Mouse (Mus musculus) pancreas, adult 10 weeks (tissue): ENCODE data around the gene Ffar4. TPM values are rescaled to one million over a fixed set of nuclear protein-coding genes. Genes with fewer than 3 reads are reported as not detected.

Source experiments
- polyA plus RNA-seq: library from polyadenylated mRNA; stranded (reverse); fragments of 350-450 nt; fragmentation: Illumina TruSeq; extraction: RNeasy Lipid Tissue Mini Kit (QIAGEN cat#74804); gene quantifications from one replicate; pipeline ENCODE4 v1.2.3, GENCODE M21; 2015; ENCODE audit warnings: low read depth, low replicate concordance; ENCODE audit not compliant: insufficient read depth

Gene Ffar4
- polyA plus RNA-seq = 1.2 TPM

DNA sequence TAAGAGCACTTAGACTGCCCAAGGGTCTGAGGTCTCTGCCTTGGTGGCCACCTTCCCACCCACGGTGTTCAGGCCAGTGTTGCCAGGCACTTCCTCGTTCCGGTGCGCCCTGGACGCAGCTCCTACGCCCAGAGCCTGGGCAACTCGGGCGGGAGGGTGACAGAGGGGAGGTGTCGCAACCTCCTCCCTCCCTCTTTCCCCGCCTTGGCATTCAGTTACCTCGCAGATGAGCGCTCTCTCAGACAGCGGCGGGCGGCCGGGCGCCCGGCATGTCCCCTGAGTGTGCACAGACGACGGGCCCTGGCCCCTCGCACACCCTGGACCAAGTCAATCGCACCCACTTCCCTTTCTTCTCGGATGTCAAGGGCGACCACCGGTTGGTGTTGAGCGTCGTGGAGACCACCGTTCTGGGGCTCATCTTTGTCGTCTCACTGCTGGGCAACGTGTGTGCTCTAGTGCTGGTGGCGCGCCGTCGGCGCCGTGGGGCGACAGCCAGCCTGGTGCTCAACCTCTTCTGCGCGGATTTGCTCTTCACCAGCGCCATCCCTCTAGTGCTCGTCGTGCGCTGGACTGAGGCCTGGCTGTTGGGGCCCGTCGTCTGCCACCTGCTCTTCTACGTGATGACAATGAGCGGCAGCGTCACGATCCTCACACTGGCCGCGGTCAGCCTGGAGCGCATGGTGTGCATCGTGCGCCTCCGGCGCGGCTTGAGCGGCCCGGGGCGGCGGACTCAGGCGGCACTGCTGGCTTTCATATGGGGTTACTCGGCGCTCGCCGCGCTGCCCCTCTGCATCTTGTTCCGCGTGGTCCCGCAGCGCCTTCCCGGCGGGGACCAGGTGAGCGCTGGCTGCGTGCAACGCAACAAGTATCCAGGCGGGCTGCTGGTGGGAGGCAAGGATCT is at the start of gene Ffar4:
TSS of gene Ffar4 (plus strand) at position 214 of the 901 bp plus-strand sequence.

DNA sequence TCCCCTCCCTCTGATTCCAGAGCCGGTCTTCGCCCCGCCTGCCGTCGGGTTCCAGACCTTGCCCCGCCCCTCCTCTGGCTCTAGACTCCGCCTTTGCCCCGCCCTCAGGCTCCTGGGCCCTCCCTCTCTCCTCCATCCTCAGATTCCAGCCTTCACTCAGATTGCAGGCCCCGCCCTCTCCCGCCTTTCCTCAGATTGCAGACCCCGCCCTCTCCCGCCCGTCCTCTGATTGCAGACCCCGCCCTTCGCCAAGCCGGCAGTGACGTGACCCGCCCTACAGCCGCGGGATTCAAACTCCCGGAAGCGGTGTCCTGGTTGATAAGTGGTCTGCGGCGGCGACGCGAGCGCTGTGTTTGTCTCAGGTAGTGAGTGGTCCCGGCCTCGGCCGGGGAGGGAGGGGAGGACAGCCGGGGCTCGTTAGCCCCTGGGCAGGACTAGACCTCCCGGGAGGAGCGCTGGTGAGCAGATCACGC is 42.1 kb upstream of the Ffar4 start, which contains the start of gene Cep55:
TSS of gene Cep55 (plus strand) at position 292 of the 473 bp plus-strand sequence.

DNA sequence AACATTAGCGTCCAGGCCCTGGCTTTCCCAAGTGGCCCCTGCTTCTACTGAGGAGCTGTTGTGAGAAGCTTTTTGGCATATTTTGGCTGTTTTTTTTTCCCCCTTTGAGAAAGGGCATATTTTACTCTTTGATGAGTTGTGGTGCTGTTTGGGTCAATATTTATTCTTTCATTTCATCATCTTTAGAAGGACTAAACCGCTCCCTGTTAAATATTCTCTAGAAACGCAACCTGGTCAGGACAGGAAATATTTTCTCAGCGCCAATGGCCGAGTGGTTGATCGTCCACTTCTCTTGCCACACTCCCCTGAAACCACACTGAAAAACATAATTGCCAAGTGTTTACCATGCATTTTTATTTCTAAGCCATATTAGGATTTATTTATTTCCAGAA is 28.3 kb downstream of the Ffar4 start, which contains the start of gene Rbp4:
TSS of gene Rbp4 (minus strand) at position 63 of the 392 bp plus-strand sequence.

DNA sequence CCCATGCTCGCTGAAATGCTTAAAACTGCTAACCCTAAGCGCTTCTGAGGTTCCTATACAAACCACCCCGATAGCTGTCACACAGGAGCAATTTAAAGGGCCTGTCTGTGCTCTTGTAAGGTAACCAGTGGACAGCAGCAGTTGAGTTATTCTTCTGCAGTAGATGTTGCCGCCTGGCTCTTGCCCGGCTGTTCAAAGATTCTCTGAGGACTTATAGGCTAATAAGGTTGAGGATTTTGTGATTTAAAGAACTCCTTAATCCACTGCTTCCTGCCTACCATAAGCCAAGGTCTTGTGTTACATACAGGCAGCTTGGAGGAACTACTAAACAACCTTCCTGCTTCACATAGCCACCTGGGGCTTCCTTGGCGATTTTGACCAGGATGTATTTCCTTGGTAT is 35.6 kb downstream of the Ffar4 start, which contains the start of gene Pde6c:
TSS of gene Pde6c (plus strand) at position 301 of the 400 bp plus-strand sequence.

Other genes starting within 250 kb of the Ffar4 start
- gene Myof, start 53.5 kb upstream of the Ffar4 start, polyA plus RNA-seq = 14.1 TPM
- gene Cep55, start 42.1 kb upstream of the Ffar4 start, polyA plus RNA-seq = not detected
- 16.3 TPM for gene Rbp4, start 28.2 kb downstream of the Ffar4 start, polyA plus RNA-seq
- gene Pde6c, start 35.7 kb downstream of the Ffar4 start, polyA plus RNA-seq = not detected
- gene Fra10ac1, start 127.1 kb downstream of the Ffar4 start, polyA plus RNA-seq = 8.7 TPM
- 0.42 TPM for gene Lgi1, start 167.5 kb downstream of the Ffar4 start, polyA plus RNA-seq